Mouse (Mus musculus) bone marrow macrophage, adult 2 months (primary cell): ENCODE measurements around the gene Naaa.

ENCODE experiments used
- CTCF ChIP-seq: IDR thresholded peaks from 2 replicates; pipeline ENCODE4 v1.5.1; 2012; ENCODE audit warnings: low read depth, mild to moderate bottlenecking, low read length, moderate library complexity
- POLR2A ChIP-seq: IDR thresholded peaks from 2 replicates; pipeline ENCODE4 v1.6.1; 2012; ENCODE audit warnings: mild to moderate bottlenecking, low read depth, low read length, borderline replicate concordance

- TF ChIP-seq CTCF = no peak
- TF ChIP-seq POLR2A = no peak
These were observed 24.3 kb upstream of the Naaa start for GRCm38 (mm10) chr5:92302149-92302840.
